Mouse (Mus musculus) cerebellum, postnatal 4 days (tissue): ENCODE measurements around the gene Dact2.

ENCODE experiments used
- DNase-seq, 2 experiments: peaks; one replicate each; pipeline ENCODE4 v3.0.0; 2022; ENCODE audit warnings: low spot score in 2 of 2, mixed read lengths in 1 of 2

Dact2 gene

DNA sequence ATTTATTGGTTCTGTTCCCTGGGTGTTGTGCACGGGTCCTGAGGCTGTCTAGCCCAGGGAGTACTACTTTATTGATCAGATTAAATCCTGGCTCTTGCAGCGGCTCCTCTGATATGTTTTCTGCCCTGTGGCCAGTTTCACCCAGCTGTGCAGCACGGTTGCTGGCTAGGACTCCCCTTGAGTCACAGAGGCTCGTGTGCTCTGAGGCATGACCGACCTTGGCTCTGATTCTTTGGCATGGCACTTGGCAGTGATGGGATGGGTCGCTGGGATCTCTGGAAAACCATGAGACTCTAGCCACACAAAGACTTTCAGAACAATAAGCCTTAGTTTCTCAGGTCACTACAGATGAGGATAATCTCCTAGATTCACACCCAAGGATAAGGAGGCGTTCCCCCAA is 8.7 kb upstream of the Dact2 start:
- DNase-seq: peak in 1 of 2 experiments; percentile 36

DNA sequence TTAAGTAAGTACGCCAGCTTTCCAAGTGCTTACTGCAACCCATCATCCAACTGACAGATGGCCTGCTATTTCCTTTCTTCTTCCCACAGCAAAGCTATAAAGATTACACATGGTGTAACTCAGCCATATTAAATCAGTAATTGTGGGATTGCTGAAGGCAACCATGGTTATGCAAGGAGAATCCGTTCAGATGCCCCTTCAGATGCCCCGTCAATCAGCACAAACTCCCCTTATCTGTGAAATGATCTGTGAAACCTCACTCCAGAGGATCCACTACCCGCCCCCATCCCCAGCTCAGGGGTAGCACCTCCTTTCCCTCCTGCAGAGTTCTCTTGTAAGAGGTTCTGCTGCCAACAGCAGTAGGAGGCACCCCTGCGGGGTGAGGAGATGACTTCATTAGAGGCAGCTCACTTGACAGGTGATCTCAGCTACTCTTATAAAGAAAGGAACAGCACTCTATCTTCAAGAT is 3.0 kb upstream of the Dact2 start:
- no peak for DNase-seq

DNA sequence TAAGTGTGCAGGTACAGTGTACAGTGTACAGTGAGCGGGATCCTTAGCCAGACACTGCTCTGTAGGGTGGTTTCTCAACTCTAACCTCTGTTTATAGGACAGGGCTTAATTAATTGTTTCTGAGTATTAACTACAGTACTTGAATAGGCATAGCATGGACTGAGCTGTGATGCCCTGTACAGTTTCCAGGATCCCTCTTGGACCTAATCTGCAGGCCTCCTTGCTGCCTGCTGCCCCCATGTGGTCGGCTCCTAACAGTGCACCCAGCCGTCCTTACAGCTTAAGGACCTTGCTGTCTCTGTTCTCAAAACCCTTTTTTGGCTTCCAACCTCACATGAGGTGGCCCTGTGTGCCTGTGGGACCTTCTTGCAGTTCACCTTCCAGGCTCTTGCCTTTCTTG is 2.0 kb upstream of the Dact2 start:
- DNase-seq: peak; percentile 66 to 84

DNA sequence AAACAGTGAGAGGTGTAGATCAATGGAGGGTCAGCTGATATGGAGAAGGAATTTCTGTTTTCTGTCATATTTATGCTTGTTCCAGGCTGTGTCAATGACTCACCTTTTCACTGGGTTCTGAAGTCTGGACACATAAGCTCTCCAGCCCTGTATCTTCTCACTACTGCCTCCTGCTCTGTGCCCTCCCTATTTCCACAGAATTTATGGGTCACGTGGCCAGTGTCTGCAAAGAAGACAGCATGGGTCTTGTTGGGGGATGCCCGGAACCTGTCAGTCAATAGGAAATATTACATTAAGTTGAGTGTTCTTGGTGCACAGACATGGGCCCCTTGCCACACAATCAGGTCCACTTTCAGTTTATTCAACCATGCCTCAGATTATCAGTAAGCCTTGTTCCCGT is 1.1 kb upstream of the Dact2 start:
- DNase-seq: no peak

DNA sequence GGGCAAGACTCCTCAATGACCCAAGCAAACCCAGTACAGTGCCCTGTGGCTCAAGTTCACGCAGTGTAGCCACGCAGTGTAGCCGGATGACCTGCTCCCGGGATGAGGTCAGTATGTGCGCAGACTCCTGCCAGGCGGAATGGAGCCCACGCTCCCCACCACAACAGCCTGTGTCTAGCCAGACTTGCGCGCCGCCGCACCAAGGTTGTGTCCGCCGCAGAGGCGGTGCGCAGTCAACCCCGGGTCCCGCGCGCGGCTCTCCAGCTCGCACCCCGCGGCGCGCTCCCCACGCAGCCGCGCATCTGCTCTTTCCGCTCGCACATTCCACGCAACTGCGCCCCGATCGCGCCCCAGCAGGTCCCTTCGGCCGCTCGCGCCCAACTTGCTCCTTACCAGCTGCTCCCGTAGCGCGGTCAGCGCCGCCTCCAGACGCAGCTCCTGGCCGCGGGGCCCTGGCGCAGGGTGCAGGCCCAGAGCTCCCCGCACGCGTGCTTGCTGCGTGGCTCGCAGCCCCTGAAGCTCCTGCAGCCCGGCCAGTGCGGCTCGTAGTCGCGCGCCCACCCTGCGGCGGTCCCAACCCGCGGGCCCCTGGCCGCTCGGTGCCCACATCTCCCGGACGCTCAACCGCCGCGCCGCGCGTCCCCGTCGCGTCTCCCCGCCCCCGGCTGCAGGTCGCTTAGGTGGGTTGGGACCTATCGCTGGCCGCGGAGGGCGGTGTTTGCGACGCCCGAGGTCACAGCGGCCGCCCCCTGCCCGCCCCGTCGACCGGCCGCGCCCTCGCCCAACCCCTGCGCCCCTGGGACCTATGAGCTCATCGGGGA is 773 bp downstream of the Dact2 start:
- peak in 1 of 2 experiments; percentile 38 for DNase-seq

DNA sequence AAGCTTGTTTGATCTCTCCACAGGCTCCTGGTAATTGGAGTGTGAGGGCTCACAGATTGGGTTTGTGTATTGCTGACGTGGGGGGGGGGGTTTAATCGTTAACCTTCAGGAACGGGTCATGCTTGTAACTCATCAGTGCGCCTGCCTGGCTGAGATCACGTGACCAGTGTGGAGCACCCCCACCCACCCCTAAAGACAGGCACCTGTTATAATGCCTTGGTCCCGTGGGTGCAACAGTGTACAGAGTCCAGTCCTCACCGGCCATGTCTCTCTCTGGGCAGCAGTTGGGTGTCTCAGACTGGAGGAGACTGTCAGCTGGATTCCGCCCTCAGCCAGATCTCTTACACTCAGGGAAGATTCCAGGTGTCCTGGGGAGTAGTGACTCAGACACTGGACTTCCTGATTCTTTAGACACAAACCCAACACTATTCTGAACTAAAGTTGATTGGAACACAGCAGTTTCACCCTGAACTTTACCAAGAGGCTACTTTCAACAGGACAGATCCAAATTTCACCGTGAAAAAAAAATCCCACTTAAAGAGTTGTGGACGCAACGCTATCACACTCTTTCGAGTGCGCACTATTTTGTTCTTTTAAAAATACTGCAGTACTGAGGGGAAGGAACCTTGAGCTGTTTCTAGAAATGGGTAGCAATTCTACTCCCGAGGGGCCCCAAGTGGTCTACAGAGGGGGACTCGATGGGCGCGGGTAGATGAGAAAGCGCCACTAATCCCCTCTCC is 1.6 kb downstream of the Dact2 start:
- no peak for DNase-seq

GRCm38 (mm10) chr17:14201281-14201787 is 2.8 kb downstream of the Dact2 start:
- DNase-seq: no peak

- DNase-seq: no peak
Observed at GRCm38 (mm10) chr17:14200206-14200605, 3.9 kb downstream of the Dact2 start.

GRCm38 (mm10) chr17:14199621-14200020 is 4.5 kb downstream of the Dact2 start:
- DNase-seq: no peak

DNA sequence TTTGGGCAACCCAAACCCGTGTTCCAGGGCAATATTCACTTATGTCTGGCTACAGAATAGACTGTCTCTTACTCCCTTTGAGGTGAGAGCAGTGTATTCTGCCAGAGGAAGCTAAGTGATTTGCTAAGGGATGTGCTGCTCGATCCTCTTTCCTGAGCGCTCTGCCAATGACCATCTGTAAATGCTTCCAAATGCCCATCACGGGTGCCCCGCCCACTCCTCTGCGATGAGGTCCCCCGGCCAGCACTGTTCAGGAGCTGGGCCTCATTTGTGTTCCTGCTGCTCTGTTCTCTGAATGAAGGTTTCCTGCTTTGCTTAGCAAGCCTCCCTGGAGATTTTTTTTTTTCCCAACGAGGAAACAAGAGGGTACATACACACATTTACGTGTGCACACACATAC is 11.2 kb downstream of the Dact2 start:
- no peak for DNase-seq

GRCm38 (mm10) chr17:14192432-14192831 is 11.7 kb downstream of the Dact2 start:
- DNase-seq: no peak

GRCm38 (mm10) chr17:14188455-14188854 is 15.6 kb downstream of the Dact2 start:
- DNase-seq: no peak

- no peak for DNase-seq
Observed at GRCm38 (mm10) chr17:14187096-14187495, 17.0 kb downstream of the Dact2 start.

DNA sequence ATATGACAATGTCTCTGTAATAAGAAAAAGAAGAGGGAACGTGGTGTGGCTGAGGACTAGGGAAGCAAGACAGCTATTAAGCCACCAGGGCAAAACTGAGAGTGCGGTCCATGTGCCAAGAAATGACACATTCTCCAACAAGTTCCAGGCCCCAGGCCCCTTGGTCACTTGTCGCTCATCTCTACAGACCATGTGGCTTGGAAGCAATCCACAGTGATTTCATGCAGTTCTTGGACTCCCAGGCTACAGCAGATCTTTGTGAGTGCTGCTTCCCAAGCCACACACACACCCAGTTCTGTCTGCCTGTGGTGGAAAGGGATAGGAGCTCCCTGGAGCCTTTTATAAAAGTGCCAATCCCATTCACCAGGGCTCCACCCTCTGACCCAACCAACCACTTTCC is 17.9 kb downstream of the Dact2 start:
- DNase-seq: no peak

GRCm38 (mm10) chr17:14184192-14184814 is 19.8 kb downstream of the Dact2 start:
- DNase-seq: no peak

- DNase-seq: no peak
Observed at GRCm38 (mm10) chr17:14183717-14184116, 20.4 kb downstream of the Dact2 start.

DNA sequence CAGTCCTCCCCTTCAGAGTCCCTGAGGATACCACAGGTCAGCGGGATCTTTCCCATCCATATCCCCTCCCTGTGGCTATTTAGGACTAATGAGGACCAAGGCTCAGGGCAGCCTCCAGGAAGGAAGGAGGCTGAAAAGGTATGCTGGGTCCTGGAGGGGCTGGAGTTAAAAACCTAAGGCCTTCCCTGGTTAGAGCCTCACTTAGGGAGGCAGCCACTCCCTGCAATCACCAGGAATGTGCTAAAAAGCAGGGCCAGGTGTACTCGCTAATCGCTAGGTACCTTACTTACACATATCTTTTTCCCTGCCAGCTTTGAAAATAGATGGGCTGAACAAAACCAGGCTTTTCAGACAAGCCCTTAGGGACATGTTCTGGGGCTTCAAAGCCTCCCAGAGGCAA is 21.2 kb downstream of the Dact2 start:
- DNase-seq: no peak

GRCm38 (mm10) chr17:14178911-14179310 is 25.2 kb downstream of the Dact2 start:
- DNase-seq: no peak

DNA sequence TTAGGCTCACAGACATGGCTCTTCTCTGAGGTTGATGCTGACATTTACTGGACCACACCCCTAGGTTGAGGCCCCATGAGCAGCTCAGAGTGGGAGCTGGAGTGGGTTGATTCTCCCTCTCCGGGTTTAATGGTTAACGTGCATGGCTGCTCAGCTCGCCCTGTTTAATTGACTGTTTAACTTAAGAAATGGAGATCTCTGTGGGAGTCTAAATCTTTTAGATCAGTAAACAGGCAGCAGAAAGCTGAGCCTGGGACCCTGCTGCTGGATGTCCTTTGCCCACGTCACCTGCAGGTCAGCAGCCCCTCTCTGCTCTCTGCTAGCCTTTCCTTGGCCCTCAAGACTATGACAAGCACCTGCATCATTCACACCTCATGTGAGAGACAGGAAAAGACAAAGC is 25.6 kb downstream of the Dact2 start:
- no peak for DNase-seq

- DNase-seq: no peak
Observed at GRCm38 (mm10) chr17:14178049-14178448, 26.1 kb downstream of the Dact2 start.

DNA sequence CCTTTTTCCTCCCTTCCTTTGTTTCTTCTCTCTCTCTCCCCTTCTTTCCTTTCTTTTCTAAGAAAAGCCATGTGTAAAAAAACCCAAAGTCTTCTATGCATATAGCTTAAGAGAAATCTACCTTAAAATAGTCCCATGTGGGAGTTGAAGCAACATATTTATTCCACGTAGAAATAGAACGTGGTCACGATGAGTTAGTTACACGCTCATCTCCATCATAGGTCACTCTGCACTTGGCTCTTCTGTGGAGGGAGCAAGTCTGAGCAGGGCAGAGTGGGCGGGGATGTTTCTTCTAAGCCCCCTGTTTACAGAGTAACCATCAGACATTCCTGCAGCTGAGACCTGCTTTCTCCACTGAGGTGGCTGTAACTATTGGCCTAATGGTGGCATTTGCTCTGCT is 27.1 kb downstream of the Dact2 start:
- no peak for DNase-seq

- DNase-seq: peak in 1 of 2 experiments; percentile 38
Observed at GRCm38 (mm10) chr17:14175704-14176103, 28.4 kb downstream of the Dact2 start.
